Mouse (Mus musculus) gastrocnemius, postnatal 36 days (tissue): Measurements from ENCODE around the gene Sema6b. TPM values are rescaled to one million over a fixed set of nuclear protein-coding genes. Genes with fewer than 3 reads are reported as not detected.
"Not testable (repeated sequence)": the region's sequence is repeated elsewhere in the genome, so short reads cannot be mapped to it uniquely, and the experiment has no call there.

Experiments
- DNase-seq, 2 experiments: peaks; one replicate each; pipeline ENCODE4 v3.0.0; 2022
- intact Hi-C: fragments of 180-260 bp; cut with DNase I; formaldehyde crosslinking; loops from one replicate; pipeline ENCODE4 v1.15.1; 2025
- total RNA-seq, 2 experiments: library from RNA; stranded (reverse); gene quantifications; 2 replicates each; pipeline ENCODE4 v1.2.3; 2021

The Sema6b gene
- total RNA-seq, 2 experiments from 2014 or later: 2.8 to 2.9 TPM

DNA sequence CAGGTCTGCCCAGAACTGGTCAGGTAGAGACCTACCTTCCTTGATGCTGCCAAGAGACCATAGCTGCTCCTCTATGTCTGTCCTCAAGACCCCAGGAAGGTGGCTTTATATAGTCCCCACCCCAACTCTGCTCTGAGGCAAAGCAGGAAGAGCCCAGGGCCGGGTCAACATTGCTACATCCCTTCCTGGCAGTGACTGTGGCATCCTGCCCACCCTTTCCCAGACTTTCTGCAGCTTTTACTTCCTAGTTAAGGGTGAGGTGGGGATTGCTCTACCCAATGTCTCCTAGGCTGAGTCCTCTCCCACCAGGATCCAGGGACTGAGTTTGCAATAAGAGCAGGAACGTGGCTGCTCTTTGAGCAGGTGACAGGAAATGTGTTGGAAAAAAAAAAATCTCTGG lies 18.3 kb downstream of the Sema6b start, which contains the start of gene Lrg1:
Lrg1 (minus strand) TSS at position 176 of the 400 bp plus-strand sequence.
- DNase-seq: no peak
- intact Hi-C loops: no loop called here

- DNase-seq: peak; percentile 53 to 74
- intact Hi-C loops: no loop called here
These were observed 19.9 kb downstream of the Sema6b start for GRCm38 (mm10) chr17:56119981-56120880.

DNA sequence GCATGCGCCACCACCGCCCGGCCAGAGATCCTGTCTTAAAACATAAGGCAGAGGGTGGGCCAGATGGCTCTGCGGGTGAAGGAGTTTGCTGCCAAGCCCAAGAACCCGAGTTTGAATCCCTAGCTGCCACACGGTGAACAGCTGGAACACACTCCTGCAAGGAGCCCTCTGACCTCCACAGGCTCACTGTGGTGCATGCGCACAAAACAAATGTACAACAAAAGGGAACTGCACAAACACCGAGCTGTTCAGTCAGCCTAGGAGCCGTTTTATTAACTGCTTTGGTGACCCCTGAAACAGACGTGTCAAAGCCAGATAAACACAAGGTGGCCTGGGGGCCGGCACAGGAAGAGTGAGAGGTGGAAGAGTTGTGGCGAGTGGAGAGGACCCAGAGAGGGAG lies 20.7 kb downstream of the Sema6b start:
- intact Hi-C loops: no loop called here

DNA sequence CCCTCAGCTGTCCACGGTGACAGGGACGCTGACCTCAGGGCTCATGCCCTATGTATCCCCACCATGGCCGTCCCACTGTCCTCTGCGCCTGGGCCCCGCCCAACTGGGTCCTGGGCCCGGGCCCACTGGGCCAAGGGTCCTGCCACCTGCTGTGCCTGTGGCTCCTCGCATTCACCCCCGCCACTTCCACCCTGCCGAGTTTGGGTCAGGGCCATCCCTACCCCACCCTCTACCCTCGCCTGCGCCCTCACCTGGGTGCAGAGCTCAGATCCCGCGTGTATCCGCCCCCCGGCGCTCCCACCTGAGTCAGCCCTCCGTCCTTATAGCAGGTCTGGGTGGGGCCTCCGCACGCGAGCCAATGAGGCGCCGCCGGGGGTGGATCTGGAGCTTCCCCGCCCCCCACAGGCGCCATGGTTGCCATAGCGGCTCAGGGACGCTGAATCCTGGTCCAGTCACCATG lies 22.9 kb downstream of the Sema6b start, which contains the start of gene Plin5:
Plin5 (minus strand) TSS at position 346 of the 460 bp plus-strand sequence.
- peak in 1 of 2 experiments; percentile 59 for DNase-seq
- intact Hi-C loops: no loop called here

More for the DNA sequence above, 20.7 kb downstream of the Sema6b start:
- no peak for DNase-seq

DNA sequence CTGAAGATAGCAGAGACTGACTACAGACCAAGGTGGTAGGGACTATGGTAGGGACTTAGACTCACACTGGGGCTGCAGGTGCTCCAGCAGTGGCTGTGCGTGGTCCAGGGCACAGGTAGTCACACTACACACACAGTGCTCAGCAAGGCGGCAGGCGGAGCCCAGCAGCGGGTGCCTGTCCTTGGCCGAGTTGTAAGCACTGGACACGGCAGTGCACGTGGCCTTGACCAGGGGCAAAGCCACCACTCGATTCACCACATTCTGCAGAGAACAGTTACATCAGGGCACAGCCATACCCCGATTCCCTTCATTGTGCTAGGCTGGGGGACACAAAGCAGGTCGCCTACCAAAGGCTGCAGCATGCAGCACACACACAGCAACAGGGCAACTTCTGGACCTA lies 23.9 kb downstream of the Sema6b start:
- DNase-seq: no peak
- intact Hi-C loops: no loop called here

- DNase-seq: no peak
- intact Hi-C loops: no loop called here
These were observed 27.4 kb downstream of the Sema6b start for GRCm38 (mm10) chr17:56112743-56113142.

GRCm38 (mm10) chr17:56111864-56112263 lies 28.3 kb downstream of the Sema6b start:
- intact Hi-C loops: no loop called here
- no peak for DNase-seq

GRCm38 (mm10) chr17:56111021-56111420 lies 29.1 kb downstream of the Sema6b start:
- intact Hi-C loops: no loop called here
- no peak for DNase-seq

- intact Hi-C loops: no loop called here
- DNase-seq: peak in 1 of 2 experiments; percentile 56
These were observed 29.6 kb downstream of the Sema6b start for GRCm38 (mm10) chr17:56110571-56110970.

GRCm38 (mm10) chr17:56109219-56110051 lies 30.7 kb downstream of the Sema6b start, which contains the start of gene Plin4:
Gene Plin4, minus strand, starts transcription at chr17:56109803.
- intact Hi-C loops: no loop called here
- peak; percentile 45 to 74 for DNase-seq

- DNase-seq: peak; percentile 79 to 83
- intact Hi-C loops: no loop called here
These were observed 31.7 kb downstream of the Sema6b start for GRCm38 (mm10) chr17:56108334-56109044.

DNA sequence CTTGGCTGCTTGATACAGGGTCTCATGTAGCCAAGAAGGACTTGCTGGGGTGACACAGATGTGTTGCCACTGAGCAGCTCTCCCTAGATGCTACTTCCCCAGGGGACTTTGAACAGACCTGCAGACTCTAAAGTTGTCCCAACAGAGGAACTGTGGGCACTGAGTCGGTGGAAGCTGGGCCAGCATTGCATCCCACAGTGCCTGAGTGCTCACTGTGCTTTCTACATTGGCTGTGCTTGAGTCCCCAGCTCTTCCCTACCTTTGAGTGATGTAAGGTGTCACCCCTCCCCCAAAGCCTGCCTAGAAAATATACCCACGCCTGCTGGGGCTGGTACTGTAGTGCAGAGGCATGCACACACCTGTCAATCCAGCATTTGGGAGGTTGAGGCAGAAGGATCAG lies 32.4 kb downstream of the Sema6b start:
- intact Hi-C loops: no loop called here
- DNase-seq: no peak

DNA sequence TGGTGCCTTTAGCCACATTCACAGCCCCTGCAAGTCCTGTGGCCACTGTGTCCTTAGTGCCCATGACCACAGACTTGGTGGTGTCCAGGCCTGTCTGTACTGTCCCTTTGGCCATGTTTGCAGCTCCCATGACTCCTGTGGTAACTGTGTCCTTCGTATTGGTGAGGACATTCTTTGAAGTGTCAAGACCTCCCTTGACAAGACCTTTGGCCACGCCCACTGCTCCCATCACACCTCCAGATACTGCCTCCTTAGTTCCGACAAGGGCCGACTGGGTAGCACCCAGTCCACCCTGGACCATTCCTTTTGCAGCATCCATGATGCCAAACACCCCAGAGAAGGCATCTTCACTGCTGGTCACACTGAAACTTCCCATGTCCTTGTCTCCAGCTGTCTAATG lies 33.2 kb downstream of the Sema6b start:
- intact Hi-C loops: no loop called here
- no peak for DNase-seq

DNA sequence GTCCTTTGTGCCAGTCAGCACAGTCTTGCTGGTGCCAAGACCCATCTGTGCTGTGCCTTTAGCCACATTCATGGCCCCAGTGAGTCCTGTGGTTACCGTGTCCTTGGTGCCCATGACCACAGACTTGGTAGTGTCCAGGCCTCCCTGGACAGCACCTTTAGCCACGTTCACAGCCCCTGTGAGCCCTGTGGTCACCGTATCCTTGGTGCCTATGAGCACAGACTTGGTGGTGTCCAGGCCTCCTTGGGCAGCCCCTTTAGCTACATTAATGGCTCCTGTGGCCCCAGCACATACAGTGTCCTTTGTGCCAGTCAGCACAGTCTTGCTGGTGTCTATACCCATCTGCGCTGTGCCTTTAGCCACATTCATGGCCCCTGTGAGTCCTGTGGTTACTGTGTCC lies 33.7 kb downstream of the Sema6b start:
- intact Hi-C loops, DNase-seq: not testable (repeated sequence)

- intact Hi-C loops, DNase-seq: not testable (repeated sequence)
These were observed 35.3 kb downstream of the Sema6b start for GRCm38 (mm10) chr17:56104821-56105220.

DNA sequence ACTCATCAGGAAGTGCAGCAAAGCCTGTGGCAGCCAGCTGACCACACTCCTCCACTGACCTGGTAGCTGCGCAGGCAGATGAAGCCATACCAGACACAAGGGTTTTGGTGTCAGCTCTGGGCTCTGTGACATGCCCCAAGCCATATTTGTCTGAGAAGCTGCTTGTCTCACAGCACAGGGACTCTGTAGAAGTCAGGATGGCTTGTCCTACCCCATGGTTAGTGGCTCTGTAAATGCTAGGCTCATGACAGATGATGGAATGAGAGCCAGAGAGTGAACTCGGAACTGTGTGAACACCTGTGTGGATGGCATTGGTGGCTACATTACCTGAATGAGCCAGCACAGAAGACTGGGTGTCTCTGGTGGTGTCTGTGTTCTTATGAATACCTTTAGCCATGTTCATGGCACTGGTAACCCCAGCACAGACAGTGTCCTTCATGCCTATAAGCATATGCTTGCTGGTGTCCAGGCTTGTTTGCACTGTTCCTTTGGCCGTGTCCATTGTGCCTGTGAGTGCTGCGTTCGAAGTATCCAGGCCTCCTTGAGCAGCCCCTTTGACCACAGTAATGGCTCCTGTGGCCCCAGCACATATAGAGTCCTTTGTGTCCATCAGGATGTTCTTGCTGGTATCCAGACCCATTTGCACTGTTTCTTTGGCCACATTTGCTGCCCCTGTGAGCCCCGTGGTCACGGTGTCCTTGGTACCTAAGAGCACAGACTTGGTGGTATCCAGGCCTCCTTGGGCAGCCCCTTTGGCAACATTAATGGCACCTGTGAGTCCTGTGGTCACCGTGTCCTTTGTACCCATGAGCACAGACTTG lies 36.5 kb downstream of the Sema6b start:
- intact Hi-C loops: no loop called here
- DNase-seq: no peak

DNA sequence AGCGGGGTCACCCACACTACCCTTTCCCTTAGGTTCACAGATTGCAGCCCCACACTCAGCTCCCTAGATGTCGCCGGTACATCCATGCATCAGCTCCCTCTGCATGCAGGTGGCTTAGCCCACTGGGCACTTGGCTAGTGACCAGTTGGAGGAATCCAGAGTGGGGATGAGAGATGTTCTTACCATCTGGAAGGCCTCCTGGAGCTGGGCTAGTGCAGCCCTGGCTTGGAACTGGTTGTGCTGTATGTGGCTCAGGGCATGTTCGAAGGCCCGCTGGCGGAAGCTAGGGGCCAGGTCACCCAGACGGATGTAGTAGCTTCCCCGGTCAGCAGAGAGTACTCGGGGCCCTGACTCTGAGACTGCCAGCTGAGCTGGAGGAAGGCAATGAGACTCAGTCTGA lies 37.2 kb downstream of the Sema6b start:
- DNase-seq: no peak
- intact Hi-C loops: no loop called here

DNA sequence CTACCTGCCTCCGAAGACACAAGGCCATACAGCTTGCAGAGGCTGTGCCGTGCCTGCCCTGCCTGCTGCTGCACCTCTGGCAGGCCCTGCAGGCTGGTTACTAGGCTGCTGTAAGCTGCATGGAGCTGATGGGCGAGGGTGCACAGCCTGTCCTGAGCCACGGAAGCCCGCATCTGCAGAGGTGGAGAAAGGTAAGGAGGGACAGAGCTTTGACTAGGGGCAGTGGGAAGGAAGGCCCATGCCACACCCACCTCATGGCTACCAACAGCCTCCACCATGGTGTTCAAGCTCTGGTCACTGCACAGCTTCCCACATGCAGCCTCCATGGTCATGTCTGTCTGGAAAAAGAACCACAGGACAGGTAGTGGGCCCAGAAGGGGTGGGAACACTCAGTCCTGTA lies 38.0 kb downstream of the Sema6b start:
- DNase-seq: no peak
- intact Hi-C loops: no loop called here

DNA sequence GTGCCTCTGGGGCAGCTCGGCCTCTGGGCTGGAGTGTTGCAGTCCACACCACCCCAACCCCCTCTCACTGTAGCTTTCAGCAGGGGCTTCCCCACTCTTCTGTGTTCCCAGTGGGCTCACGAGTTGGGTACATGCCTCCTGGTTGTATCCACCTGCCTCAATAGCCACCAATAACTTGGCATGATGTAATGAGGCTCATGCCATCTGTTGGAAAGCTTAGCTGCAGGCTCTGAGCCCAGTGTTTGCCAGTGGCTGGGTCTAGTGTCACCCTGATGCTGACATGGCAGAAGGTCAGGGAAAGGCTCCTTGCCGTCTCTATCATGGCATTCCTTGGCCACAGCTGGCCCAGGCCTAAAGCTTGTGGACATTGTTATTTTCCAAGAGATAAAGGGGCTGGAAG lies 39.3 kb downstream of the Sema6b start:
- peak in 1 of 2 experiments; percentile 39 for DNase-seq
- intact Hi-C loops: no loop called here
